Mouse (Mus musculus): Measurements from ENCODE around the gene Sept9.

Gene Sept9

DNA sequence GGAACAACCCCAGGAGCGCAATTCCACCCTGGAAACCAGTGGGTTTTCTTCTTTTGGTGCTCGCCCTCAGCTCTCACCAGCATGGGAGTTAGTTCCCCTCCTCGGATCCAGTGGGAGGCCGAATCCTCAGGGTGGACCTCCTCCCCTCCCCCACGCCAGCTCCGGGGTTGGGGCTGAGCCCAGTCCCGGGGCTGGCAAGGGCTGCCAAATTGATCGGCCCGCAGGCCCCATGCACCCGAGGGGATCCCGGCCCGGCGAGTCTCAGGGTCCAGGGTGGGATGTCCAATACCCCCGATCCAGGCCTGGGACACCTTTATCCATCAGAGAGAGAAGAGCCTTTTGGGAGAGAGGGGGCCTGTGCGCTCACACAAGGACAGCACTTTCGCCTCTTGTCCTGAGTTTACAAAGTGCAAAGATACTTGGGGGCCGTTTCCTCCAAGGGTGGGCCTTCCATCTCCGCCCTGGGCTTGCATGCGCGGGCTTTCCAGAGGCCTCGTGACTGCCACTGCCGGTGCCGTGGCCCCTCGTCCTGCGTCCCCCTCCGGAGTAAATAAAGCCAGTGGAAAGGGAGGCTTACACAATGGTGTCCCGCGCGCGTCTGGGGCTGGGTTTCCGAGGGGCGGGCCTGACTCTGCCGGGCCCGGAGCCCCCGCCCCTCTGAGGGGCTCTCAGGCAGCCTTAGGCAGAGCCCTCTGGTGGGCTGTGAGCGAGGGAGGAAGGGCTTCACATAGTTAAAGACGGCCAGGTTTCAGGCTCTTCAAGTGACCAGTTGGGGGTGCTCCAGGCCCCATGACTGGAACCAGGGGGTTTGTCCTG lies 67.7 kb downstream of the Sept9 start:
- DNase-seq: no peak

DNA sequence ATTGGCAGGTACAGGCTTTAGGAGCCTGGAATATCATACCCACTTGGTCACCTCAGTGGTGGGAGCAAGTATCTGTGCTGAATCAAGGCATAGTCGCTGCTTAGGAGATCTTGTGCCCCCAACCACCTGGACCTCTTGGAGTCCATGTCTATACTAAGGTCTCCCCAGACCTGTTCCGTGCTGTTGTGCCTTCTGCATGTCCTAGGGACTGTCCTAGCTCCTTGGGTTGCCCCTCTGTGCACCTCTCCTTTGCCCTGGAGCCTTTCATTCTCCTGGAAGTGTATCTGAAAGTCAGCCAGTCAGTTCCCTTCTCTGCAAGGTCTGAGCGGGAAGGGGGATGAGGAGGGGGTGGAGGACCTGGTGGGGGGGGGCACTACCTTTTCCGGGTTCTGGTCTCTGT lies 68.4 kb downstream of the Sept9 start:
- DNase-seq: no peak

GRCm38 (mm10) chr11:117268304-117268956 lies 69.0 kb downstream of the Sept9 start:
- no peak for DNase-seq

- DNase-seq: no peak
These were observed 69.7 kb downstream of the Sept9 start for GRCm38 (mm10) chr11:117269053-117269702.

- no peak for DNase-seq
These were observed 70.5 kb downstream of the Sept9 start for GRCm38 (mm10) chr11:117269946-117270345.

DNA sequence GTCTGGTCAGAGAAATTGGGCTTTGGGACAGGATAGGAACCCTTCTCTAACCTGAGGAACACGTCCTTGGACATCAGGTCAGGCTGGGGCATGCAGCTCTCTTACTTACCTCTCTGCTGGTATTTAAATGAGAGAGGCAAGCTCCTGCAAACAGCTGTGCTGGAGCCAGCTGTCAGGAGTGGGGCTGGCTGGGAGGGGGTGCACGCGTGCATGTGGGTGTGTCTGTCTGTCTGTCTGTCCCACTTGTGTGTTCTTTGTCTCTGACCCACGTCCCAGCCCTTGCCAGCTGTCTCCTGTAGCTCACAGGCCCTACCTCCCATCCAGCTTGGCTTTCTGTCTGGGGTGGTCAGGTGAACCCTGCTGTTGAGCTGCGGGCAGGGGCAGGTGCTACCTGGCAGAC lies 75.5 kb downstream of the Sept9 start:
- DNase-seq: no peak

DNA sequence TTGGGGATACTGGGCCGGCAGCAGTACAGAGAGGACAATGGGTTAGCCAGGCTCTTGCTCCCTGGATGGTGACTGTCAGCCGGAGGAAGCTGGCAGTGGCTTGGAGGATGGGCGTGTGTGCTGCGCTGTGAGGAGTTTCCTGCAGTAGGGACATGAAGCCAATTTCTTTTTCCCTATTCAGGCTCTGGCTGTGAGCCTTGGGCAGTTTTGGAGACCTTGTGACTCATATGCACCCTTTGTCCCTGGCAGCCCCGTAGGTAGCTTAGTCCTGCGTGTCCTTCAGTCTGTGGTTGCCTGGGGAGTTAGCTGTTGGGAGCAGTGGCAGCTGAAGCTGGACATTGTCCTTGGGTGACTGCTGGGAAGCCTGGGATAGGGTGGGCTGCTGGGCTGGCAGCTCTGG lies 76.5 kb downstream of the Sept9 start:
- no peak for DNase-seq

GRCm38 (mm10) chr11:117276946-117277345 lies 77.5 kb downstream of the Sept9 start:
- no peak for DNase-seq

DNA sequence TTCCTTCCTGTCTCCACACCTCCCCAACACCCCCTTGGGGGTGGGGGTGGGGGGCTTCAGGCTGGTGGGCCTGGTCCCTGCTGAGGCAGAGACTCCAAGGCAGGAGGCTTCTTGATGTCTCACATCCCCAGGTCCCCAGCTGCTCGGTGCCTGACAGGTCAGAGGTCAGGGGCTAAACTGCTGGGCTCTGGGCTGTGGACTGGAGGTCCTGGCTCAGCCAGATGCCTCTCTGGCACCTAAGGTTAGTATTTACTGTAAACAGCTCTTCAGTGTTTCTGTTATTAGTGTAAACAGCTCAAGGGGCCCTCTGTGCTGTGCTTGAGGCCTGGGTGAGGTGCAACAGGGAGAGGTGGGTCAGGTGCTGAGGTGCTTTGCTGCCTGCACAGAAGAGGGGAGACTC lies 78.7 kb downstream of the Sept9 start:
- no peak for DNase-seq

DNA sequence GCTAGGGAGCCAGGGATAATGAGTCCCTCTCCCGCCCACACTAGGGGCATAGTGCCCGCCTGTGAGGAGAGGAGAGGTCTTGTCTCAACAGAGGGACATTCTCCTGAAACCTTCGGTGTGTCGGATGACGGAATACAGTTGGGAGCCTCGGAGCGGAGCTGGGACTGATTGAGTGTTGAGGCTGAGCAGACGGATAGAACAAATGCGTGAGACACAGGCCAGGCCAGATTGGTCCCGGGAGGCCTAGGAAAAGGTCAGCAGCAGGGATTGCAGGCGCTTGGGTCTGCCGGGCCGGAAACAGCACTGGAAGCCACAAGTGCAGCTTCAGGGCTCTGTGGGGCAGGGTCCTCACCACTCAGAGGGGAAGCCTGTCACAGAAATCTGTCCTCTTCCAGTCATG lies 79.1 kb downstream of the Sept9 start:
- DNase-seq: no peak

- DNase-seq: no peak
These were observed 80.5 kb downstream of the Sept9 start for GRCm38 (mm10) chr11:117279993-117280392.

GRCm38 (mm10) chr11:117283048-117283888 lies 83.8 kb downstream of the Sept9 start:
- DNase-seq: no peak

DNA sequence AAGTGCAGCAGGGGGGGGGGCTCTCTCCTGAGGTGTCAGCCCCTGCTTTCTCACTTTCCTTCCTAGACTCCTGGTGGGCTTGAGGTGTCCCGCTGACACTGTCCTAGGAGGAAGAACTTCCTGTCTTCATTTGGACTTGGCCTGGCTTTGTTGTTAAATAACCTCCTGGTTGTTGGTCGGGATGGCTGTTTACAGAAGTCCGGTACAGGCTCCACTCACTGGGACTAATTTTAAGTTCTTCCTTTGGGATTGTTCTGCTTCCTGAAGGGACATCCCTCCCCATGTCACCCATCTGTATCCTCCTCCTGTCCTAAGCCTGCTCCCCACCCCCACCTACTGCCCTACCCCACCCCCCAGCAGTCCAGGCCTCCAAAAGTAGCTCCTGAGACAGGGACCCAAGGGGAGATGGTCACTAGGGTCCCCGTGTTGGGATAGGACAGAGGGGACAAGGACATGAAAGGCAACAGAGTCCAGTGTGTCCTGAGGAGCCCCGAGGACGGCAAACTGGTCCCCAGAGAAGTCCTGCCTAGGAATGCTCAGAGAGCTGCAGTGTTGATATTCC lies 84.5 kb downstream of the Sept9 start:
- no peak for DNase-seq

DNA sequence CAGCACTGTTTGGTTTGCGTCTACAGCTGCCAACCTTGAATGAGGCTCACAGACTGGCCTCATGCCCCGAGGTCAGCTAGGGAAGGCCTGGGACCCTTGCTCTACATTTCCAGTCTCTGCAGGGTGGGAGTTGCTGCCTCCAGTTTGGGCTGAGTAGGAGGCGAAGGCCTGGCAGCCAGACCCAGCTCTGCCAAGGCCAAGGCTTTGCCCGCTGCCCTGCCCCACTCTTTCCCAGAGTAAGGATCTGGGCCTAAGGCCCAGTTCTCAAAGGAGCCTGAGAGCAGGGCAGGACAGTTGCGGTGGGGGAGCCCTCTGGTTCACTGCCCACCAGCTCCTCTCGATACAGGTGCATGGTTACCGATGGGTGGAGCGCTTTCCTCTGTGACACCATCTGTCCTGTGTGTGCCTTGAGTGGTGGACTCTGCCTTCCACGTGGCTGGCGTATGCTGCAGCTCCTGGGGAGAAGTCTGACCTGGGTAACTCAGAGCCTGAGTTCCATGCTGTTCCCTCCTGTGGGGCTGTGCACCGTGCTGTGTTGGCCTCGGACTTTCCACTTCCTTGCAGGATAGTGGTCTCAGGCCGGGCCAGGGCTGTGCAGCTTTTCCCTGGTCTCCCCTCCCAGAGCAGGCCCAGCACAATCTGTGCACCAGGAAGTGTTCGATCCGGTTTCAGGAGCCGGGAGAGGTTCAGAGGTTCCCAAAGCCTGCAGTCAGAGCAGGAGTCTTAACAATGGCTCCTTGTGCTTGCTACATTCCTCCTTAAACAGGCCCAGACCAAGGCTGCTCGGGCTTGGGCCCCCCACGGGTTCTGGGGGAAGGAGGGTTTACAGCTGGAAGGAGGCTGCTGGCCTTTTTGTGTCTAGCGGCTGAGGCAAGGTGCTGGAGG lies 85.5 kb downstream of the Sept9 start:
- DNase-seq: no peak

- no peak for DNase-seq
These were observed 86.1 kb downstream of the Sept9 start for GRCm38 (mm10) chr11:117285606-117285931.

GRCm38 (mm10) chr11:117287792-117288191 lies 88.3 kb downstream of the Sept9 start:
- DNase-seq: no peak

DNA sequence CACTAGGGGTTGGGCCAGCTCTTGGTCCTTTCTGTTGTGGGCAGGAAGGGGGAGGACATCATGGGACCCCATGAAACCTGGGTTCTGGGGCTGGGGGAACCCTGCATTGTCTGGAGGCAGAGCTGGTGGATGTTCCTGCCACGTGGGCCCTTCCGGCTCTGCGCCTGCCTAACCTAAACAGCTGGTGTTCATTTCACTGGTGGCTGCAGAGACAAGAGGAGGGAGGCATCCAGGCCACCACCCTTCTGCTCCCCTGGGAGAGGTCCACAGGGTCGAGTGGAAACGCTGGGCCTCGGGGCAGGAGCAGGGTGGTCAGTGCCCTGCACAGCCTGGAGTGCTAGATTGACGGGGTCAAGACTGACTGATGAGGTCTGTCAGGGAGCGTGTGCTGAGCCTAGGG lies 89.3 kb downstream of the Sept9 start:
- DNase-seq: no peak

- no peak for DNase-seq
These were observed 92.0 kb downstream of the Sept9 start for GRCm38 (mm10) chr11:117291271-117292059.

DNA sequence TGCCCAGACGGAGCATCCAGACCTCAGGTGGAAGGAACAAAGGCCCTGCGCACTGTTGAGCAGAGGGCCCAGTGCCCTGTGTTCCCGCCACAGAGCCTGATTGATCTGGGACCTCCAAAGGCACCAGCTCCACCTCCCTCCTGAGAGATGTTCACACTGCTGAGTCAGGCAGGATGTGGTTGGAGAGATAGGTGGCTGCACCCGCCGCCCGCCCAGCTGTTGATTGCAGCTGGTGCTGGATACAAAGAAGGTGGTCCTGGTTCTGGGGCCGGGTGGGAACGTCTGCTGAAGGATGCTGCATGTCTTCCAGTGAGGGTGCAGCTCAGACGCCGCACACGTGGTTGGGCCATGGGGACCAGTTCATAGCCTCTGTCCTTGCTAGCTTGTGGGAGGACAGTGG lies 93.0 kb downstream of the Sept9 start:
- DNase-seq: no peak

DNA sequence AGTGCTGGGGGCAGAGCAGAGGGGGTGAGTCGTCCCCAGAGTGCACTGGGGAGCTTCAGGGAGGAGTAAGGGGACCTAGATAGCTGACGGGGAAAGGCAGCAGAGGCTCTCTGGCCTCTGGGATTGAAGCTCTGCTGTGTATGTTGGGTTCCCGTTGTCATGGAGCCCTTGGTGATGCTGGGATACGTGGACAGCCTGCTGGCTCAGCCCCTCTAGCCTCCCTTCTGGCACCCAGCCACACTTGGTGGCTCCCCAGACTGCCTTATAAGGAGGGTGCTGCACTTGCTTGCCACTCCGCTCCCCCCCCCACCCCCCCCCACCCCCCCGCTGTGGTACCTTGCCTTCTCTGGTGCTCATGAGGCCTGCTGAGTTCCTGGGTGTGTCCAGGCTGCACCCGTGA lies 95.8 kb downstream of the Sept9 start:
- DNase-seq: no peak

GRCm38 (mm10) chr11:117296116-117296499 lies 96.6 kb downstream of the Sept9 start:
- DNase-seq: no peak

All from cerebellum, adult 8-10 months (tissue).